Mouse (Mus musculus) limb, embryonic 14.5 days (tissue): ENCODE measurements at regions not wholly inside any gene's neighbourhood (a gene's known extent, or its start where the extent isn't known, plus 50 kb on each side); places are given as distances from the start of the nearest gene placed in this dataset.
A peak's percentile ranks its signal among the peaks of the same experiment; 100 is the strongest.

ENCODE experiments used
- ATAC-seq: fragments of 200-750 bp; cut with Nextera tagmentation; 2 replicates; pipeline ENCODE4 v1.8.0; 2017; ENCODE audit warnings: low read depth, moderate number of reproducible peaks, moderate TSS enrichment; ENCODE audit not compliant: low FRiP score
- DNase-seq: peaks from one replicate; pipeline ENCODE4 v3.0.0-alpha.2; 2015; ENCODE audit warnings: low spot score
- H3K27ac ChIP-seq: fragments of 300-500 bp; sonication (generic); replicated peaks from 2 replicates; pipeline ENCODE4 v1.5.1; 2014; ENCODE audit warnings: low read depth, mild to moderate bottlenecking, low read length, moderate library complexity, mixed read lengths
- H3K27me3 ChIP-seq: fragments of 300-500 bp; sonication (generic); 2 replicates; pipeline ENCODE4 v1.6.1; 2014; ENCODE audit warnings: low read length, mixed read lengths; ENCODE audit not compliant: control insufficient read depth, insufficient read depth
- H3K36me3 ChIP-seq: fragments of 300-500 bp; sonication (generic); 2 replicates; pipeline ENCODE4 v1.6.1; 2014; ENCODE audit warnings: mild to moderate bottlenecking, low read length, moderate library complexity, mixed read lengths; ENCODE audit not compliant: control insufficient read depth, insufficient read depth
- H3K4me1 ChIP-seq: fragments of 300-500 bp; sonication (generic); 2 replicates; pipeline ENCODE4 v1.6.1; 2014; ENCODE audit warnings: antibody characterized with exemption, low read length, mixed read lengths; ENCODE audit not compliant: control insufficient read depth, insufficient read depth
- H3K4me2 ChIP-seq: fragments of 300-500 bp; sonication (generic); replicated peaks from 2 replicates; pipeline ENCODE4 v1.6.1; 2014; ENCODE audit warnings: low read depth, mild to moderate bottlenecking, low read length, moderate library complexity; ENCODE audit not compliant: severe bottlenecking
- H3K4me3 ChIP-seq: fragments of 300-500 bp; sonication (generic); replicated peaks from 2 replicates; pipeline ENCODE4 v1.5.1; 2014; ENCODE audit warnings: low read length
- H3K9ac ChIP-seq: fragments of 300-500 bp; sonication (generic); 2 replicates; pipeline ENCODE4 v1.6.1; 2014; ENCODE audit warnings: mild to moderate bottlenecking, low read depth, low read length, moderate library complexity; ENCODE audit not compliant: severe bottlenecking
- H3K9me3 ChIP-seq: fragments of 300-500 bp; sonication (generic); 2 replicates; pipeline ENCODE4 v1.6.1; 2016; ENCODE audit warnings: low read length; ENCODE audit not compliant: control insufficient read depth
- POLR2A ChIP-seq: fragments of 200-500 bp; IDR thresholded peaks from 2 replicates; pipeline ENCODE4 v1.8.0; 2012; ENCODE audit warnings: inconsistent platforms, mild to moderate bottlenecking, moderate library complexity, borderline replicate concordance; ENCODE audit not compliant: insufficient read depth, insufficient read length; ENCODE audit errors: extremely low read depth
- WGBS: fragments of 180-500 bp; shearing (Covaris S2); extraction: QIAGEN DNeasy Blood & Tissue Kit; methylation state at CpG from one replicate; pipeline ENCODE4 v1.1.7; 2014; 5-methylcytosine and 5-hydroxymethylcytosine counted together

DNA sequence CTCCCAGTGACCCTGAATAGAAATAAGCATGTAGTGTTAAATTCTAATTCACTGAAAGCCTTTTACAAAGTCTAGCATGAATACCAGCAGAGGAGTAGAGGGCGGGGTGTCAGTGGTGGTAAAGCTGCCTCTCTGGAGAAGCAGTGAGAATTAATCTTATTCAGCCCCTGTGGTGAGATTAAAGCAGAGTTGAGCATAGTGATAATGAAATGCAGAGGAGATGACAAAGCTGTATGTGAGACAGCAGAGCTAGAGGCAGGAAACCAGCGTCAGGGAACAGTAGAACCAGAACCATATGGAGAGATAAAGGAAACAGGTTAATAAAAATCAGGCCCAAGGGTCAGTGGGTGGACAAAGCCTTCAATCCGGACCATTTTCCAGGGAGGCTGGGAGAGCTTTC is 1827.2 kb downstream of the Poteg start:
- 23% methylated on average over 3 of the region's 3 CpGs for WGBS
- DNase-seq (no peak), ATAC-seq (no peak)

GRCm38 (mm10) chr8:29278711-29279110 is 1831.2 kb downstream of the Poteg start:
- no peaks in the 10 kb centered on the region for H3K36me3 ChIP-seq
- H3K9me3 ChIP-seq: no peaks in the 10 kb centered on the region
- H3K27me3 ChIP-seq: no peaks in the 10 kb centered on the region
- no peak for TF ChIP-seq POLR2A
- no peak for ATAC-seq
- WGBS: 74% methylated on average over 2 of the region's 2 CpGs
- no peak overlapping the region for H3K9ac ChIP-seq
- no peaks in the 10 kb centered on the region for H3K4me1 ChIP-seq
- no peak overlapping the region for H3K27ac ChIP-seq
- no peak overlapping the region for H3K4me3 ChIP-seq
- no peak overlapping the region for H3K4me2 ChIP-seq
- DNase-seq: no peak

More for the DNA sequence above, 1827.2 kb downstream of the Poteg start:
- Histone ChIP-seq H3K4me2 (no peak overlapping the region), H3K9me3 (no peaks in the 10 kb centered on the region), H3K4me3 (no peak overlapping the region), H3K27ac (no peak overlapping the region), H3K9ac (no peak overlapping the region), H3K36me3 (no peaks in the 10 kb centered on the region), H3K27me3 (no peaks in the 10 kb centered on the region), H3K4me1 (no peaks in the 10 kb centered on the region)
- TF ChIP-seq POLR2A: no peak

DNA sequence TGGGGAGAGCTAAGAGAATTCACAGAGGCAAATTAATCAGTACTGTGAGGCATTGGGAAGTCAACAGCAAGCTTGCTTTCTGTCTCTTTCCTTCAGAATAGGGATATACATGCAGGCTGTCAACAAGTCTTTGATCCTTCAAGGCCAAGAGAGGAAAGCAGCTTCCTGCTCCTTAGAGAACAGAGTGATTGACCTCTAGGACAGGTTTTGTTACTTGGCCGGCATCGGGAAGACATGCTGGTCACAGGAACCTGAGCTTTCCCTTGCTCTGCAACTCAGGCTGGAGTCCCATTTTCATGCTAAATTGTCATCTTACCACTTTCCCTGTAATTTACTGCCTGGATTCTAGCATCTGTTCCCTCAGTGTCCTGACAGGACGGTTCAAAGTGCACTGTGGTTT is 1831.8 kb downstream of the Poteg start:
- no peak overlapping the region for H3K9ac ChIP-seq
- H3K4me3 ChIP-seq: no peak overlapping the region
- TF ChIP-seq POLR2A: no peak
- ATAC-seq (no peak), DNase-seq (no peak)
- WGBS: 32% methylated on average over 3 of the region's 3 CpGs
- H3K27me3 ChIP-seq: no peaks in the 10 kb centered on the region
- no peak overlapping the region for H3K27ac ChIP-seq
- no peak overlapping the region for H3K4me2 ChIP-seq
- no peaks in the 10 kb centered on the region for H3K4me1 ChIP-seq
- H3K9me3 ChIP-seq: no peaks in the 10 kb centered on the region
- no peaks in the 10 kb centered on the region for H3K36me3 ChIP-seq

- 5% methylated on average over 6 of the region's 6 CpGs for WGBS
- Histone ChIP-seq H3K4me3 (no peak overlapping the region), H3K4me2 (no peak overlapping the region), H3K27ac (no peak overlapping the region), H3K4me1 (no peaks in the 10 kb centered on the region), H3K9me3 (no peaks in the 10 kb centered on the region), H3K9ac (no peak overlapping the region), H3K36me3 (no peaks in the 10 kb centered on the region), H3K27me3 (no peaks in the 10 kb centered on the region)
- DNase-seq: peak; percentile 54
- TF ChIP-seq POLR2A: no peak
- no peak for ATAC-seq
These were observed 1842.9 kb downstream of the Poteg start for GRCm38 (mm10) chr8:29290386-29290785.
